Mouse (Mus musculus): ENCODE measurements at regions not wholly inside any gene's neighbourhood (a gene's known extent, or its start where the extent isn't known, plus 50 kb on each side); places are given as distances from the start of the nearest gene placed in this dataset.
A peak's percentile ranks its signal among the peaks of the same experiment; 100 is the strongest.
"Not testable (repeated sequence)": the region's sequence is repeated elsewhere in the genome, so short reads cannot be mapped to it uniquely, and the experiment has no call there.

DNA sequence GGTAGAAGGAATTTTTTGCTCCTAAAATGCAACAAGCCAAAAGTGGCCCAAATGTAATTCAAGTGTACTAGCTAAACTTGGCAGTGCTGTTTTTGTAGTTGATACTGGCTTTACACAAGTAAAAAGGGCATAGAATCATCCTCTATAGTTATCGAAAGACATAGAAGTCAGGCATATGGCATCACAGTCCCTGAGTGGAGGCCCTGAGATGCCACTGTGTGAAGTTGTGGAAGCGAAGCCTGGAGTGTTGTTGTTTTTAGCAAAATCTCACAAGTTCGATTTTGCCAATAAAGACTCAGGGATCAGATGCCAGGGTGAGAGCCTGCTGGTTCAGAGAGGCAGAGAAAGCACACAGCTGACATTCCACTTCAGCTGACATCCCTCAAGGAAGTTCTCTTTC, 121.6 kb upstream of the C9orf72 start:
- no peak for DNase-seq (ENCODE audit: low spot score in 2 of 2)

DNA sequence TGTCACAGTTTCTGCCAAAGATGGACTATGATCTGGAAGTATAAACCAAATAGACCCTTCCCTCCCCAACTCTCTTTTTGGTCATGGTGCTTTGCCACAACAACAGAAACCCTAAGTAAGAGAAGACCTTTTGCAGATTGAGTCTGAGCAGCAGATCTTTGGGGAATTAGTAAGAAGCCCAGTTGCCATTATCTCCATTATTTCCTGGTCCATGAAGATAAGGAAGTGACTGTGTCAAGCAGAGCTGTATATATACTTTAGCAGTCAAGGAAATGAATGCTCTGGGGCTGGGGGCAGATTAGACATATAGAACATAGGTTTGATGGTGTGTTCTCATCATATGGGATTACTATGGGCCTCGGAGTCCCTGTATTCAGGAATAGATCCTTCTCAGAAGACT, 117.8 kb upstream of the C9orf72 start:
- no peak for DNase-seq (ENCODE audit: low spot score in 2 of 2)

DNA sequence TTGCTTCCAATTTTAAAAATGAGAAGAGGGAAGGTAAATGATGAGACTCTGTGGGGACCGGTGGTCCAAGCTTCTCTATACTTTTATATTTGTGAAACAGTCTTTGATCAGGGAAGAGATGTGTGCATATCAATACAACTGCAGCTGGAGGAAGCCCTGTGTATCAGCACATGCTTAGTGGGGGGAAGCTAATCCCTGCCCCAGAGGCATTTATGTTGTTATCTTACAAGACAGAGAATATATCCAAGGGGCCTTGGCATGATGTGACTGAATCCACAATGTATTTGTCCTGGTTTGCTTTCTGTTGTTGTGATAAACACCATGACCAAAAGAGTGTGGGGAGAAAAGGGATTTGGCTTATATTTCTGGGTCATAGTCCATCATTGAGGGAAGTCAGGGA, 105.2 kb upstream of the C9orf72 start:
- no peak for DNase-seq (ENCODE audit: low spot score in 2 of 2)

DNA sequence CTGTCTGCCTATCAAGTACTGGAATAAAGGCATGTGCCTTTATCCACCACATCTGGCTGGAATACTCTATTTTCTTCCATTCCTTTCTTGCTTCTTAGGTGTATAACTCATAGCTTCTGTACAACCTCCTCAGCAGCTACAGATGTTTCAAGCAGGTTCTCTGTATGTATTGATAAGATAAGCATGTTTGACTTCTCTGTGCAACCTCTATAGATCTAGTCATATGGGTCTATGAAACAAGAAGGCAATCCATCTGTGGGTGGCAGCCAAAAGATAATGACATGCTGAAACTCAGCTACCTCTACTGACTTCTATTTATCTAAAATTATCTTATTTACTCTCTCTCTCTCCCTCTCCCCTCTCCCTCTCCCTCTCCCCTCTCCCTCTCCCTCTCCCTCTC, 99.3 kb upstream of the C9orf72 start:
- no peak for DNase-seq (ENCODE audit: low spot score in 2 of 2)

DNA sequence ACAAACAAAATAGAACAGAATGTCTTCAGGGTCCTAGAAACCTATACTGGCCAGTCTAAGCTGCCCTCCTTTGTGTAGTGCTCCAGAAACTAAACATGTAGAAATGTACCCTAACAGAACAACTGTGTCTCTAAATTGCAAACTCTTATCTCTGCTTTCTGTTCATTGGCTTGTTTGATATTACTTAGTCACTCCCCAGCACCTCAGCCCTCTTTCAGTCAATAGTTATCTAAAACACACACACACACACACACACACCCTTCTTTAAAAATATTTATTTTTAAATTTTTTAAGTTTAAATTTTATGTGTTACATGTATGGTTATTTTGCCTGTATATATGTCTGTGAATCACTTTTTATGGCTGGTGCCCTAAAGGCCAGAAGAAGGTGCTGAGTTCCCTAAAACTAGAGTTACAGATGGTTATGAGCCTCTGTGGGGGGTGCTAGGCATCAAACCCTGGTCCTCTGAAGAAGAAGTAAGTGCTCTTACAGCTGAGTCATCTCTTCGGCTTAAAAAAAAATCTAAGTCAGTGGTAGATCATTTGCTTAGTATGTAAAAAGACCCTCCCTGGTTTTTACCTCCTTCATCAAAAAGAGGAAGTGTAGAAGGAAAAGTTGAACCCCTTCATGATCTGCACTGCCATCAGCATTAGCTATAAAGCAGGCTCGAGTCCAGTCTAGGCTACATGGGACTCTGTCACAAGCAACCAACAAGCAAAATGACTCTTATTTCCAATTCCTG, 96.6 kb upstream of the C9orf72 start:
- no peak for DNase-seq (ENCODE audit: low spot score in 2 of 2)

DNA sequence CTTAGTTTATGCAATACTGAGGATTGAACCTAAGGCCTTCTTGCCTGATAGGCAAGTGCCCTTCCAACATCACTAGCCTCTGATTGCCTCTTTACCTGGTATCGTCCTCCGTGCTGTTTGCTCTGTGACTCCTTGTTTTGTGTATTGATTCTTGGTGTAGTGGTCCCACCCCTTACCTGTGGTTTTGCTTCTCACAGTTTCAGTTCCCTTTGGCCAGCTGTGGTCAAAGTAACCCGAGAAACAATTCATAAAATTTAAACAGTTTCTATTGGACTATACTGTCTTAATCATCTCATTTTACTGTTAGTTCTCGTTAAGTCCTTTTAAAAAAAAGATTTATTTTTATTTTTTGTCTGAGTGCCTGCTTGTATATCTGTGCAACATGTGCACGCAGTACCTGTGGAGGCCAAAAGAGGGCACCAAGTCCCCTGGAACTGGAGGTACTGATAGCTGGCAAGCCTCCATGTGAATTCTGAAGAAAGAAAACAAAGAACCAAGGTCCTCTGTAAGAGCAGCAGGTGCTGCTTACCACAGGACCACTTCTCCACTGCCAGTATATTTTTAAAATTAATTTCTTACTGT, 84.5 kb upstream of the C9orf72 start:
- DNase-seq (ENCODE audit: low spot score in 2 of 2): peak; percentile 54 to 75

DNA sequence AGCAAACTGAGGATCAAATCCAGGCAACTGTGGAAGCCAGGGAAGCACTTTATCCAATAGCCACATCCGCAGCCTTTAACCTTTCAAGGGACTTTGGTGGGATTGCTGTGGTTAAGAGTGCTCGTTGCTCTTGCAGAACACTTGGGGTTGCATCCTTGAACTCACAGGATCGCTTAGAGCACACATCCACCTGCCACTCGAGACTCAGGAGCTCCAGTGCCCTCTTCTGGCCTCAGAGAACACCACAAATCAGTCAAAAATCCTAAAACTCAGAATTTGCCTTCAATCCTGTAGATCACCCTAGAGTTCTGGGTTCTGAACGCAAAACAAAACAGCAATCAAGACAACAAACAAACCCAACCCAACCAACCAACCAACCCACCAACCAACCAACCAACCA, 82.2 kb upstream of the C9orf72 start:
- no peak for DNase-seq (ENCODE audit: low spot score in 2 of 2)

DNA sequence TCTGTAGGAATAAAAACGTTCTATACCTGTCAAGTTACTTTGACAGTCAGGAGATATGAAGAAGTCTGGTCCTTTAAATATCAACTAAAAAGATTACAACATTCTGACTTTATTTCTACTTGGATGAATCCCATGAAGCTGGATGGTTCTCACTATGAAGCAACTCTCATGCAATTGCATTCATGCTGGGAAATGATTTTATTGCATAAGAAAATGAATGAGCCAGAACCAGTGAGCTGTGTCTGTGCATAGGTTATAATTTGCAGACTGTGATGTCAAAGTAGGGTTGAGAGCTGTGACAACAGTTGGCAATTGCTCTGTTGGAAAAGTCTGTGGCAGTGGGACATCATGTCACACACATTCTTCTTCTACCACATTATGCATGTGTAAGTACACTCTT, 79.2 kb upstream of the C9orf72 start:
- DNase-seq (ENCODE audit: low spot score in 2 of 2): no peak

DNA sequence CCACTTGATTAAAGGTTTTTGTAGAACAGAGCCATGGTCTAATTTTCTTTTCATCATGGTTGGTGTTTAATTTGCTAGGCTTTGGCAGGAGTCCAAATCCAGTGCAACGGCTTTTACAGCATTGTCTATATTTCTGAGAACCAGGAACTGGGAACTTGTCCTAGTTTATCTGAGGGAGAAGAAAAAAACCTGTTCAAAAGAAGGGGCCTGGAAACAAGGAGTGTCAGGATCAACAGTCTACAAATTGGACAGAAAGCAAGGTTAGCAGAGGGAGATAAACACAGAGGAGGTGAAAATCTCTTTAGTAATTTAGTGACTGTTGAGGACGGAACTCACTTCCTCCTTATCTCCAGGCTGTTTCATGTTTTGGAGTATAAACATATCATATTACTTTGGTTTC, 74.9 kb upstream of the C9orf72 start:
- DNase-seq (ENCODE audit: low spot score in 2 of 2): no peak

DNA sequence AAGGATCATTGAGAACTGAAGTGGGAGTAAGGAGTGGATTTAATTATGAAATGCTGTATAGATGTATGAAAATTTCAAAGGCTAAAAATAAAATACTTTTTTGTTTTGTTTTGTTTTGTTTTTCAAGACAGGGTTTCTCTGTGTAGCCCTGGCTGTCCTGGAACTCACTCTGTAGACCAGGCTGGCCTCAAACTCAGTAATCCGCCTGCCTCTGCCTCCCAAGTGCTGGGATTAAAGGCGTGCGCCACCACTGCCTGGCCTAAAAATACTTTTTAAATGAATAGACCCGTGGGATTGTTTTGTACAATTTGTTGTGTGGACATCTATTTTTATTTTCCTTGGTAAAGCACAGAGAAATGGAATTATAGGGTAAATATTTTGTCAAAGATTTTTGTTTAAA, 74.4 kb upstream of the C9orf72 start:
- DNase-seq (ENCODE audit: low spot score in 2 of 2): not testable (repeated sequence)

DNA sequence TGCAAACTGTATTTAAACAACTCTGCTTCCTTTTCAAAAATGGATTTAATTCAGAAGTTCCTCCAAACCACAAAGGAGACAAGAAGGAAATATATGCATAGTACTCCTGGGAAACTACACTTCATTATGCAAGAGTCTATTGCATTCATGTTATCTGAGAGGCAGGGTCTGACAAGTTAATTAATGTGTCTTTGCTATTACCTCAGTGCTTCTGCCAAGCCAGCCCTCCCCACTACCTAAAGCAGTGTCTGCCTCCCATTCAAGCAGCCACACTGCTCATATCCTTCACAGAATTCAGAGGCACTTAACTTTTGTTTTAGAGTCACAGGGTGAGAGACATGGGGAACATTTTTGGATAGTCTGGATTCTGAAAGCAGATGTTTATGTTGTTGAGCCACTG, 58.6 kb upstream of the C9orf72 start:
- no peak for DNase-seq (ENCODE audit: low spot score in 2 of 2)

All from cerebellum, postnatal 4 days (tissue).